Mouse (Mus musculus) spleen, postnatal 10 days (tissue): ENCODE results near the gene Tmem82.
"Not testable (repeated sequence)": the region's sequence is repeated elsewhere in the genome, so short reads cannot be mapped to it uniquely, and the experiment has no call there.

Experiments
- DNase-seq, 2 experiments: peaks; one replicate each; pipeline ENCODE4 v3.0.0; 2021 to 2022; ENCODE audit warnings: low spot score in 2 of 2

The Tmem82 gene

GRCm38 (mm10) chr4:141574789-141575702, 43.4 kb downstream of the Tmem82 start:
- peak; percentile 78 to 90 for DNase-seq

- no peak for DNase-seq
Observed at GRCm38 (mm10) chr4:141573359-141573966, 45.0 kb downstream of the Tmem82 start.

GRCm38 (mm10) chr4:141572668-141573358, 45.6 kb downstream of the Tmem82 start:
- DNase-seq: no peak

DNA sequence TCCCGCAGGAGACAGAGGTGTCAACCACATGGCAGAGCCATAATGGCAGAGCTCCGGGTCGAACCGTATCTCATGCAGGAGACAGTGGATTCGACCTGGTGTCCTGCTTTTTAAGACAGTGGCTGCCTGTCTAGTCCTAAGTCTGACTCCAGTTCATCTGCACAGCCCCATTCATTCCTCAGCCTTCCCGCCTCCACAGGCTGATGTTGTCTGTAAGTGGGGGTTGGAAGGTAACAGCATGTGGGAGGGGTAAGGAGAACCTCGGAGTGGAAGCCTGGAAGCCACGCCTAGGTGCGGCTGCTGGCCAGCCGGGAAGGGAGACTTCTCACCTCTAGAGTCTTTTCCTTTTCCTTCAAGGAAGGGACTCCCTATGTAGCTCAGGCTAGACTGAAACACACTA, 46.5 kb downstream of the Tmem82 start:
- DNase-seq: no peak

- no peak for DNase-seq
Observed at GRCm38 (mm10) chr4:141571337-141571739, 47.1 kb downstream of the Tmem82 start.

DNA sequence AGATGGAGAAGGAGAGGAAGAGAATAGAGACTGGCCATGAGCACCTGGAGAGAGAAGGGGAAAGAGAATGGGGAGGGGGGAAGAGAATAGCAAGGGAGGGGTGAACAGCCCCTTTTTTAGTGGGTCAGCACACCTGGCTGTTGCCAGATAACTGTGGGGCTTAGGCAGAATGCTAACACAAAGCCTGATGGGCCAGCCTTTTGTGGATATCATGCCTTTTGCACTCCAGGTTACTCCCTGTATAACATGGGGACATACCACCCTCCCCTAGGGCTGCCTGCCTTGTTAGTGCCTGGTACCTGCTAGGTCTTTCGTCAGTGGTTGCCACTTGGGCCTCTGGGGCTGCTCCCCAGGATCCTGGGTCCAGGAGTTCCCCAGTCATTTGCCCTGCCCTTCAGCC, 47.6 kb downstream of the Tmem82 start:
- DNase-seq: no peak

DNA sequence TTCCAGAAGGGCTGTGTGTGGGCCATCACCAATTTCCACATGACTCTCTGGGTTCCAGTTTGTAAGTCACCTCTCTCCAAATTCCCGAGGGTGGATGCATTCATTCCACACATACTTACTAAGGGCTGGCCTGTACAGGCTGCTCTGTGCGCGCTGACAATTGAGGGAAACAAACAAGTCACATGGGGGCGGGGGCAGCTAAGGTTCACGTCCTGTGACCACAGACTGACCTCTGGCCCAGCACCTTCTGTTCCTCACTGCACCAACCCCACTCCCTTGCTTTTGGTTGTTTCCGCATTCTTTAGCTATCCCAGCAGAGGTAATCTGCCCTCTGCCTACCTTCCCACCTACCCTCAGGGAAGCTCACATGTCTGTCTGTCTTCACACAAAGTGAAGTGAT, 48.4 kb downstream of the Tmem82 start:
- no peak for DNase-seq

DNA sequence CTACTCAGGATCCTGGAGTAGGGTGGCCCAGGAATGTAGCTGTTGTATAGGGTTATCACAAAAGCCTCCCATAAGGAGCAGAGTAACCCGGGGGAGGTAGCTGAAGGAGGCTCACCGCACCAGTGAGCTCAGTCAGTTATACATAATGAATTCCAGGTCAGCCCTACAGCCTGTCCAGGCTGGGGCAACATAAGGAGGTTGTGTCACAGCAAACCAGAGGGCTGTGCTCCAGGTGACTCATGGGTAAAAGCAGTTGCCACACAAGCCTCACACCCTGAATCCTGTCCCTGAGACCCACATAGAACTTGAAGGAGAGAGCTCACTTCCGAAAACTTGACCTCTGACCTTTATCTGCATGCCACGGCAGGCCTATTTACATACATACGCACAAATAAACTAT, 49.5 kb downstream of the Tmem82 start:
- no peak for DNase-seq

GRCm38 (mm10) chr4:141567174-141567573, 51.3 kb downstream of the Tmem82 start:
- not testable (repeated sequence) for DNase-seq

GRCm38 (mm10) chr4:141566187-141566586, 52.2 kb downstream of the Tmem82 start:
- DNase-seq: no peak

- no peak for DNase-seq
Observed at GRCm38 (mm10) chr4:141565325-141565724, 53.1 kb downstream of the Tmem82 start.

GRCm38 (mm10) chr4:141564660-141565059, 53.8 kb downstream of the Tmem82 start:
- no peak for DNase-seq

- DNase-seq: no peak
Observed at GRCm38 (mm10) chr4:141564209-141564608, 54.2 kb downstream of the Tmem82 start.
